ENCODE assay signal across 8 mouse cellular contexts in the genomic region with DNA sequence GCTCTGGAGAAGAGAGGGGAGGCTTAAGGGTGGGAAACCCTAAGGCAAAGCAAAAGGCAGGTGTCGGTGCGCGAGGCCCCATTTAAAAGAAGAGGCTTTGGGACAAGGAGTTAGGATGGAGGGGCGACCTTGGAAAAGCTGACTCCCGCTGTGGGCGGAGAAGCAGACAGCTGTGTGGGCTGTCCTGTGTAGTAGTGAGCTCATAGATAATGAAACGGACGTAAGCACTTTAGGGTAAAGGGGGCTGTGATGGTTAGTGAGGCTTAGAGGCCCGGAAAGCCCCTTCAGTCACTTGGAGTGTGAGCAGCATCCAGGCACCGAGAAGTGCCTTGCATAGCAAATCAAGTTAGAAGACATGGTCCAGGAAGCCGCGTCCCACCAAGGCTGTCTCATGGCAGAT. TPM values are rescaled to one million over a fixed set of nuclear protein-coding genes. Genes with fewer than 3 reads are reported as not detected.
DNase-seq lines count a peak whose midpoint lies in the region; ATAC-seq and TF ChIP-seq lines count a peak whose summit lies in the region.

TSS of gene Nat9 (minus strand) at position 167 of the 400 bp plus-strand sequence.

- in situ Hi-C loops in ES-E14 (cut with MboI; ENCODE audit: low sequenced_read_pairs in 2 of 2, unreplicated experiment in 2 of 2), result no loop called here

- no peak for TF ChIP-seq POLR2A in heart, adult 2 months (IDR thresholded peaks at IDR 0.05; ENCODE audit: insufficient read depth, low read depth, low read length)

- no peak for TF ChIP-seq EP300 in heart, adult 2 months (IDR thresholded peaks at IDR 0.05; ENCODE audit: insufficient read depth, low read depth, low read length)

- H3K4me2 ChIP-seq in forebrain, embryonic 12.5 days, result peak within 1 kb of the TSS; percentile 87
- H3K4me2 ChIP-seq in hindbrain, embryonic 11.5 days (replicated peaks; ENCODE audit: low read depth, low read length), result peak within 1 kb of the TSS; percentile 80
- peak within 1 kb of the TSS; percentile 97 for H3K4me2 ChIP-seq in liver, embryonic 13.5 days
- H3K4me2 ChIP-seq in stomach, embryonic 16.5 days (ENCODE audit: low read depth, low read length), result peak within 1 kb of the TSS; percentile 97

- intact Hi-C loops in heart, adult 2 months (cut with DNase I), result no loop called here

- 6% methylated on average over 12 of the region's 12 CpGs for WGBS in heart, adult 2 months
- 11% methylated on average over 12 of the region's 12 CpGs for WGBS in forebrain, embryonic 12.5 days
- WGBS in hindbrain, embryonic 11.5 days, result 12% methylated on average over 12 of the region's 12 CpGs
- WGBS in liver, embryonic 13.5 days (ENCODE audit: insufficient replicate concordance), result 4% methylated on average over 12 of the region's 12 CpGs
- 4% methylated on average over 12 of the region's 12 CpGs for WGBS in stomach, embryonic 16.5 days

- H3K36me3 ChIP-seq in heart, adult 2 months (ENCODE audit: control insufficient read depth, insufficient read depth, low read length), result no peaks in the 10 kb centered on the region
- peaks cover 12% of the 10 kb centered on the region; the same call in 1 of the 2 replicates for H3K36me3 ChIP-seq in ES-E14 (ENCODE audit: control insufficient read depth, insufficient read depth, low read length, poor library complexity, severe bottlenecking)
- H3K36me3 ChIP-seq in forebrain, embryonic 12.5 days (replicated peaks), result 0 out of 2 replicates have a peak, but pooled peaks cover 9% of the 10 kb centered on the region
- no peaks in the 10 kb centered on the region for H3K36me3 ChIP-seq in hindbrain, embryonic 11.5 days (ENCODE audit: control insufficient read depth, insufficient read depth, low read length)
- H3K36me3 ChIP-seq in liver, embryonic 13.5 days, result peaks cover 8% of the 10 kb centered on the region; the same call in 1 of the 2 replicates
- H3K36me3 ChIP-seq in stomach, embryonic 16.5 days (ENCODE audit: control insufficient read depth, insufficient read depth, low read length), result no peaks in the 10 kb centered on the region

- TF ChIP-seq CTCF in heart, adult 2 months (IDR thresholded peaks at IDR 0.05), result no peak

- no peaks in the 10 kb centered on the region for H3K27me3 ChIP-seq in heart, adult 2 months (ENCODE audit: control insufficient read depth, insufficient read depth, low read length)
- no peaks in the 10 kb centered on the region for H3K27me3 ChIP-seq in forebrain, embryonic 12.5 days
- H3K27me3 ChIP-seq in hindbrain, embryonic 11.5 days (ENCODE audit: control insufficient read depth, insufficient read depth, low read length), result no peaks in the 10 kb centered on the region
- H3K27me3 ChIP-seq in liver, embryonic 13.5 days, result no peaks in the 10 kb centered on the region
- no peaks in the 10 kb centered on the region for H3K27me3 ChIP-seq in stomach, embryonic 16.5 days (ENCODE audit: control insufficient read depth, insufficient read depth, low read length)

- H3K79me2 ChIP-seq in heart, adult 2 months (replicated peaks; ENCODE audit: control insufficient read depth, insufficient read depth, low read length), result no peaks in the 10 kb centered on the region

- no peaks in the 10 kb centered on the region for H3K9me3 ChIP-seq in ES-E14 (ENCODE audit: control insufficient read depth, insufficient read depth, low read depth, low read length)
- H3K9me3 ChIP-seq in forebrain, embryonic 12.5 days, result no peaks in the 10 kb centered on the region
- no peaks in the 10 kb centered on the region for H3K9me3 ChIP-seq in hindbrain, embryonic 11.5 days (ENCODE audit: control insufficient read depth, low read length)
- no peaks in the 10 kb centered on the region; the same call in 1 of the 2 replicates for H3K9me3 ChIP-seq in liver, embryonic 13.5 days (replicated peaks)
- H3K9me3 ChIP-seq in stomach, embryonic 16.5 days (replicated peaks; ENCODE audit: control insufficient read depth, low read length), result no peaks in the 10 kb centered on the region

- H3K27ac ChIP-seq in heart, adult 2 months, result peak within 1 kb of the TSS; percentile 90
- no peak within 1 kb of the TSS for H3K27ac ChIP-seq in ES-E14 (ENCODE audit: insufficient read depth, low read depth, low read length, poor library complexity, severe bottlenecking)
- H3K27ac ChIP-seq in forebrain, embryonic 12.5 days, result peak within 1 kb of the TSS; percentile 70
- H3K27ac ChIP-seq in hindbrain, embryonic 11.5 days (ENCODE audit: low read depth, low read length), result peak within 1 kb of the TSS; percentile 51; the same call in 1 of the 2 replicates
- peak within 1 kb of the TSS; percentile 80 for H3K27ac ChIP-seq in liver, embryonic 13.5 days
- peak within 1 kb of the TSS; percentile 84 for H3K27ac ChIP-seq in stomach, embryonic 16.5 days (ENCODE audit: low read length)

- no peak for DNase-seq in heart, adult 2 months
- DNase-seq in heart, adult 9 months (ENCODE audit: low spot score in 2 of 2), result no peak
- no peak for DNase-seq in ES-E14 (ENCODE audit: low read depth, low spot score)
- DNase-seq in hindbrain, embryonic 11.5 days (ENCODE audit: low spot score), result no peak
- no peak for DNase-seq in liver, embryonic 13.5 days
- DNase-seq in cerebellum, postnatal 14 days, result no peak

- peak within 1 kb of the TSS; percentile 86 for H3K9ac ChIP-seq in heart, adult 2 months (ENCODE audit: low read depth, low read length)
- H3K9ac ChIP-seq in ES-E14 (ENCODE audit: insufficient read depth, low read depth, low read length, poor library complexity, severe bottlenecking), result peak within 1 kb of the TSS; percentile 69
- H3K9ac ChIP-seq in forebrain, embryonic 12.5 days, result peak within 1 kb of the TSS; percentile 70
- H3K9ac ChIP-seq in hindbrain, embryonic 11.5 days (ENCODE audit: low read depth, low read length), result peak within 1 kb of the TSS; percentile 66
- peak within 1 kb of the TSS; percentile 83 for H3K9ac ChIP-seq in liver, embryonic 13.5 days
- H3K9ac ChIP-seq in stomach, embryonic 16.5 days (ENCODE audit: low read length), result peak within 1 kb of the TSS; percentile 85

- peaks cover 14% of the 10 kb centered on the region for H3K4me1 ChIP-seq in heart, adult 2 months (ENCODE audit: control insufficient read depth, insufficient read depth, low read length)
- H3K4me1 ChIP-seq in ES-E14 (ENCODE audit: control insufficient read depth in 2 of 2, insufficient read depth in 2 of 2, low read length in 2 of 2, poor library complexity in 1 of 2), result peaks cover 0 to 8% of the 10 kb centered on the region in 2 experiments; a peak in 1 of 4 replicates
- H3K4me1 ChIP-seq in forebrain, embryonic 12.5 days, result peaks cover 16% of the 10 kb centered on the region
- peaks cover 5% of the 10 kb centered on the region for H3K4me1 ChIP-seq in hindbrain, embryonic 11.5 days (replicated peaks; ENCODE audit: control insufficient read depth, insufficient read depth, low read length)
- H3K4me1 ChIP-seq in liver, embryonic 13.5 days (replicated peaks), result peaks cover 67% of the 10 kb centered on the region
- H3K4me1 ChIP-seq in stomach, embryonic 16.5 days (ENCODE audit: control insufficient read depth, insufficient read depth, low read length), result peaks cover 11% of the 10 kb centered on the region

- H3K4me3 ChIP-seq in heart, adult 2 months, result peak within 1 kb of the TSS; percentile 57
- peak within 1 kb of the TSS; percentile 71 to 75 for H3K4me3 ChIP-seq in ES-E14 (ENCODE audit: insufficient read depth in 1 of 2, low read depth in 1 of 2, low read length in 2 of 2, poor library complexity in 1 of 2, severe bottlenecking in 1 of 2)
- H3K4me3 ChIP-seq in forebrain, embryonic 12.5 days (replicated peaks), result peak within 1 kb of the TSS; percentile 58
- peak within 1 kb of the TSS; percentile 58 for H3K4me3 ChIP-seq in hindbrain, embryonic 11.5 days (ENCODE audit: low read depth, low read length)
- peak within 1 kb of the TSS; percentile 75 for H3K4me3 ChIP-seq in liver, embryonic 13.5 days (replicated peaks)
- peak within 1 kb of the TSS; percentile 75 for H3K4me3 ChIP-seq in stomach, embryonic 16.5 days (replicated peaks; ENCODE audit: low read length)

- peak; percentile 22; the same call in 1 of the 2 replicates for ATAC-seq in forebrain, embryonic 12.5 days (ENCODE audit: low FRiP score)
- ATAC-seq in hindbrain, embryonic 11.5 days (ENCODE audit: low FRiP score), result no peak; the same call in 1 of the 2 replicates
- peak; percentile 33 for ATAC-seq in liver, embryonic 13.5 days (ENCODE audit: low read depth)
- peak; percentile 4; the same call in 1 of the 2 replicates for ATAC-seq in stomach, embryonic 16.5 days (ENCODE audit: insufficient read depth, low FRiP score)

TF ChIP-seq in ES-E14, 5 proteins besides CTCF, POLR2A, EP300 and RAD21:
- TF ChIP-seq CHD2 (IDR thresholded peaks at IDR 0.05; ENCODE audit: low read depth, low read length) (no peak), HCFC1 (IDR thresholded peaks at IDR 0.05; ENCODE audit: borderline replicate concordance, insufficient read depth, low read length) (no peak), ZNF384 (IDR thresholded peaks at IDR 0.05; ENCODE audit: low read depth, low read length) (no peak), ZC3H11A (IDR thresholded peaks at IDR 0.05; ENCODE audit: borderline replicate concordance, low read depth, low read length) (no peak), MAFK (IDR thresholded peaks at IDR 0.05; ENCODE audit: insufficient read depth, low read depth, low read length) (no peak)
TF ChIP-seq in ES-E14: peak in this region for 0.

RNA-seq across cellular contexts. Expression of gene Nat9, which starts in this region (rescaled TPM):
- 10 to 100 TPM; 18.5 to 23.6 TPM for total RNA-seq in heart, adult 2 months (2021)
- polyA plus RNA-seq in heart, adult 2 months (2012; rRNA removed), result 20.2 and 31.5 TPM in 2 replicates
- total RNA-seq in ES-E14 (2012; rRNA removed), result 16.9 and 19.3 TPM in 2 replicates
- 16.0 and 16.6 TPM in 2 replicates for polyA plus RNA-seq in forebrain, embryonic 12.5 days (2016; fragmentation: Nextera tagmentation; extraction: Ambion mirVana)
- 19.5 and 20.1 TPM in 2 replicates for polyA plus RNA-seq in hindbrain, embryonic 11.5 days (2014; fragmentation: Nextera tagmentation; extraction: Ambion mirVana)
- 11.9 and 13.3 TPM in 2 replicates for polyA plus RNA-seq in liver, embryonic 13.5 days (2015; fragmentation: Nextera tagmentation; extraction: Ambion mirVana)
- 21.8 and 23.4 TPM in 2 replicates for polyA plus RNA-seq in stomach, embryonic 16.5 days (2015; fragmentation: Nextera tagmentation; extraction: Ambion mirVana)
